Mouse (Mus musculus): ENCODE data around the gene Slc41a1. TPM values are rescaled to one million over a fixed set of nuclear protein-coding genes. Genes with fewer than 3 reads are reported as not detected.

The Slc41a1 gene
- polyA plus RNA-seq (2014; fragmentation: Nextera tagmentation; extraction: Ambion mirVana) = 9.2 and 10.9 TPM in 2 replicates

DNA sequence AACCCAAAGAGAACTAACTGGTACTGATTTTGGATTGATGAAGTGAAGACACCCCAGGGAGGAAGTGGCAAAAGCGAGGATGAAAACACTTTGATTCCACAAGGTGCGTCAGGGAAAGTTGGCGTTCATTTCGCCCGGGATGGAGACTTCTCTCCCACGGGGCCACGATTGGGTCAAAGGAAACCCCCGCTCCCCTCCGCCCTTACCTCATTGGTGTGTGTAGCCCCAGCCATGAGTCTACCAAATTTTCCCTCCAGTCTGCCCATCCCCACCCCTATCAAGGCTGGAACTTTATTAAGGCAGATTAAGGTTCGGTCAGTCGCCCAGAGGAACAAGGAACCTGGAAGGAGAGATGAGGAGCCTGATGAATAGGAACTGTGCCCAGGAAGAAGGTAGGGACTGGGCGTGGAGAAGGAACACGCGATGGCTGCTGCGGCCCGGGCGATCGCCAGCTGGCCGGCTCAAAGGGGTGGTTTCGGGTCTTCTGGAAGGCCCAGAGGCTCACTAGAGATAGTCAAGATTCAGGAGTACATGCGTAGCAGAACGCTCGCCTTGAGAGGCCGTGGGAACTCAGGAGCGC, at the start of gene Slc41a1:
Gene Slc41a1 (plus strand): TSS at position 287 of the 580 bp plus-strand sequence.
- Histone ChIP-seq H3K36me3 (replicated peaks; ENCODE audit: control insufficient read depth, insufficient read depth, low read depth, low read length) (no peaks in the 10 kb centered on the region), H3K4me3 (ENCODE audit: low read depth, low read length) (peak within 1 kb of the TSS; percentile 84), H3K9me3 (replicated peaks; ENCODE audit: control insufficient read depth, low read length) (no peaks in the 10 kb centered on the region), H3K4me2 (ENCODE audit: low read depth, low read length) (peak within 1 kb of the TSS; percentile 80), H3K27me3 (ENCODE audit: control insufficient read depth, insufficient read depth, low read length) (no peaks in the 10 kb centered on the region), H3K4me1 (ENCODE audit: control insufficient read depth, insufficient read depth, low read length) (no peaks in the 10 kb centered on the region), H3K27ac (replicated peaks; ENCODE audit: low read depth, low read length) (peak within 1 kb of the TSS; percentile 52), H3K9ac (replicated peaks; ENCODE audit: low read length) (peak within 1 kb of the TSS; percentile 85)
- peak; percentile 68 for ATAC-seq (replicated peaks; ENCODE audit: insufficient number of reproducible peaks, low FRiP score, low TSS enrichment, low read depth)
- 2% methylated on average over 21 of the region's 25 CpGs for WGBS
- DNase-seq (ENCODE audit: low spot score) = no peak

GRCm38 (mm10) chr1:131794591-131794990, 32.7 kb upstream of the Slc41a1 start:
- no peaks in the 10 kb centered on the region for H3K36me3 ChIP-seq (replicated peaks; ENCODE audit: control insufficient read depth, insufficient read depth, low read depth, low read length)
- 22% methylated on average over 3 of the region's 3 CpGs for WGBS
- no peak overlapping the region for H3K27ac ChIP-seq (replicated peaks; ENCODE audit: low read depth, low read length)
- DNase-seq (ENCODE audit: low spot score) (peak; percentile 78), ATAC-seq (replicated peaks; ENCODE audit: insufficient number of reproducible peaks, low FRiP score, low TSS enrichment, low read depth) (no peak)
- H3K27me3 ChIP-seq (ENCODE audit: control insufficient read depth, insufficient read depth, low read length) = no peaks in the 10 kb centered on the region
- H3K9ac ChIP-seq (replicated peaks; ENCODE audit: low read length) = no peak overlapping the region
- no peaks in the 10 kb centered on the region for H3K4me1 ChIP-seq (ENCODE audit: control insufficient read depth, insufficient read depth, low read length)
- no peak overlapping the region for H3K4me3 ChIP-seq (ENCODE audit: low read depth, low read length)
- no peaks in the 10 kb centered on the region for H3K9me3 ChIP-seq (replicated peaks; ENCODE audit: control insufficient read depth, low read length)
- no peak overlapping the region for H3K4me2 ChIP-seq (ENCODE audit: low read depth, low read length)

GRCm38 (mm10) chr1:131795171-131795570, 32.1 kb upstream of the Slc41a1 start:
- Histone ChIP-seq H3K4me1 (ENCODE audit: control insufficient read depth, insufficient read depth, low read length) (no peaks in the 10 kb centered on the region), H3K27me3 (ENCODE audit: control insufficient read depth, insufficient read depth, low read length) (no peaks in the 10 kb centered on the region), H3K4me3 (ENCODE audit: low read depth, low read length) (no peak overlapping the region), H3K27ac (replicated peaks; ENCODE audit: low read depth, low read length) (no peak overlapping the region), H3K36me3 (replicated peaks; ENCODE audit: control insufficient read depth, insufficient read depth, low read depth, low read length) (no peaks in the 10 kb centered on the region), H3K4me2 (ENCODE audit: low read depth, low read length) (no peak overlapping the region), H3K9me3 (replicated peaks; ENCODE audit: control insufficient read depth, low read length) (no peaks in the 10 kb centered on the region), H3K9ac (replicated peaks; ENCODE audit: low read length) (no peak overlapping the region)
- no peak for DNase-seq (ENCODE audit: low spot score)
- ATAC-seq (replicated peaks; ENCODE audit: insufficient number of reproducible peaks, low FRiP score, low TSS enrichment, low read depth) = no peak
- WGBS = 79% methylated on average over 3 of the region's 3 CpGs

- Histone ChIP-seq H3K27ac (replicated peaks; ENCODE audit: low read depth, low read length) (no peak within 1 kb of the TSS), H3K36me3 (replicated peaks; ENCODE audit: control insufficient read depth, insufficient read depth, low read depth, low read length) (no peaks in the 10 kb centered on the region)
- 5% methylated on average over 26 of the region's 26 CpGs for WGBS
Observed at GRCm38 (mm10) chr1:131797202-131797909, 29.9 kb upstream of the Slc41a1 start, which contains the start of gene Pm20d1. Pm20d1 (plus strand) TSS chr1:131797381.

GRCm38 (mm10) chr1:131800001-131800400, 27.3 kb upstream of the Slc41a1 start:
- no peak overlapping the region for H3K4me2 ChIP-seq (ENCODE audit: low read depth, low read length)
- H3K27me3 ChIP-seq (ENCODE audit: control insufficient read depth, insufficient read depth, low read length) = no peaks in the 10 kb centered on the region
- no peak overlapping the region for H3K9ac ChIP-seq (replicated peaks; ENCODE audit: low read length)
- H3K4me1 ChIP-seq (ENCODE audit: control insufficient read depth, insufficient read depth, low read length) = no peaks in the 10 kb centered on the region
- H3K4me3 ChIP-seq (ENCODE audit: low read depth, low read length) = no peak overlapping the region
- DNase-seq (ENCODE audit: low spot score) (no peak), ATAC-seq (replicated peaks; ENCODE audit: insufficient number of reproducible peaks, low FRiP score, low TSS enrichment, low read depth) (no peak)
- no peak overlapping the region for H3K27ac ChIP-seq (replicated peaks; ENCODE audit: low read depth, low read length)
- H3K36me3 ChIP-seq (replicated peaks; ENCODE audit: control insufficient read depth, insufficient read depth, low read depth, low read length) = no peaks in the 10 kb centered on the region
- no peaks in the 10 kb centered on the region for H3K9me3 ChIP-seq (replicated peaks; ENCODE audit: control insufficient read depth, low read length)
- 53% methylated on average over 1 of the region's 1 CpGs for WGBS

More at GRCm38 (mm10) chr1:131797202-131797909, 29.9 kb upstream of the Slc41a1 start, which contains the start of gene Pm20d1:
- H3K27me3 ChIP-seq (ENCODE audit: control insufficient read depth, insufficient read depth, low read length) = no peaks in the 10 kb centered on the region
- peak; percentile 38 for DNase-seq (ENCODE audit: low spot score)
- peak; percentile 65; the same call in 1 of the 2 replicates for ATAC-seq (replicated peaks; ENCODE audit: insufficient number of reproducible peaks, low FRiP score, low TSS enrichment, low read depth)
- H3K9me3 ChIP-seq (replicated peaks; ENCODE audit: control insufficient read depth, low read length) = no peaks in the 10 kb centered on the region
- peak within 1 kb of the TSS; percentile 15 for H3K4me3 ChIP-seq (ENCODE audit: low read depth, low read length)
- peak within 1 kb of the TSS; percentile 37 for H3K4me2 ChIP-seq (ENCODE audit: low read depth, low read length)
- H3K4me1 ChIP-seq (ENCODE audit: control insufficient read depth, insufficient read depth, low read length) = no peaks in the 10 kb centered on the region
- peak within 1 kb of the TSS; percentile 33 for H3K9ac ChIP-seq (replicated peaks; ENCODE audit: low read length)

- no peak for ATAC-seq (replicated peaks; ENCODE audit: insufficient number of reproducible peaks, low FRiP score, low TSS enrichment, low read depth)
- Histone ChIP-seq H3K9ac (replicated peaks; ENCODE audit: low read length) (no peak overlapping the region), H3K9me3 (replicated peaks; ENCODE audit: control insufficient read depth, low read length) (no peaks in the 10 kb centered on the region), H3K36me3 (replicated peaks; ENCODE audit: control insufficient read depth, insufficient read depth, low read depth, low read length) (no peaks in the 10 kb centered on the region), H3K27ac (replicated peaks; ENCODE audit: low read depth, low read length) (no peak overlapping the region), H3K4me2 (ENCODE audit: low read depth, low read length) (no peak overlapping the region), H3K27me3 (ENCODE audit: control insufficient read depth, insufficient read depth, low read length) (no peaks in the 10 kb centered on the region), H3K4me3 (ENCODE audit: low read depth, low read length) (no peak overlapping the region), H3K4me1 (ENCODE audit: control insufficient read depth, insufficient read depth, low read length) (no peaks in the 10 kb centered on the region)
- 90% methylated on average over 8 of the region's 8 CpGs for WGBS
- no peak for DNase-seq (ENCODE audit: low spot score)
Observed at GRCm38 (mm10) chr1:131801071-131801470, 26.2 kb upstream of the Slc41a1 start.

GRCm38 (mm10) chr1:131802652-131803051, 24.6 kb upstream of the Slc41a1 start:
- WGBS = 86% methylated on average over 5 of the region's 5 CpGs
- H3K27me3 ChIP-seq (ENCODE audit: control insufficient read depth, insufficient read depth, low read length) = no peaks in the 10 kb centered on the region

GRCm38 (mm10) chr1:131804166-131804565, 23.1 kb upstream of the Slc41a1 start:
- no peak overlapping the region for H3K9ac ChIP-seq (replicated peaks; ENCODE audit: low read length)
- H3K9me3 ChIP-seq (replicated peaks; ENCODE audit: control insufficient read depth, low read length) = no peaks in the 10 kb centered on the region
- H3K27me3 ChIP-seq (ENCODE audit: control insufficient read depth, insufficient read depth, low read length) = no peaks in the 10 kb centered on the region
- 86% methylated on average over 3 of the region's 3 CpGs for WGBS
- no peaks in the 10 kb centered on the region for H3K4me1 ChIP-seq (ENCODE audit: control insufficient read depth, insufficient read depth, low read length)
- no peak for DNase-seq (ENCODE audit: low spot score)
- H3K4me3 ChIP-seq (ENCODE audit: low read depth, low read length) = no peak overlapping the region
- H3K4me2 ChIP-seq (ENCODE audit: low read depth, low read length) = no peak overlapping the region
- ATAC-seq (replicated peaks; ENCODE audit: insufficient number of reproducible peaks, low FRiP score, low TSS enrichment, low read depth) = no peak
- no peak overlapping the region for H3K27ac ChIP-seq (replicated peaks; ENCODE audit: low read depth, low read length)
- no peaks in the 10 kb centered on the region for H3K36me3 ChIP-seq (replicated peaks; ENCODE audit: control insufficient read depth, insufficient read depth, low read depth, low read length)

More at GRCm38 (mm10) chr1:131802652-131803051, 24.6 kb upstream of the Slc41a1 start:
- Histone ChIP-seq H3K9ac (replicated peaks; ENCODE audit: low read length) (no peak overlapping the region), H3K9me3 (replicated peaks; ENCODE audit: control insufficient read depth, low read length) (no peaks in the 10 kb centered on the region), H3K4me1 (ENCODE audit: control insufficient read depth, insufficient read depth, low read length) (no peaks in the 10 kb centered on the region), H3K4me3 (ENCODE audit: low read depth, low read length) (no peak overlapping the region), H3K27ac (replicated peaks; ENCODE audit: low read depth, low read length) (no peak overlapping the region), H3K36me3 (replicated peaks; ENCODE audit: control insufficient read depth, insufficient read depth, low read depth, low read length) (no peaks in the 10 kb centered on the region), H3K4me2 (ENCODE audit: low read depth, low read length) (no peak overlapping the region)
- ATAC-seq (replicated peaks; ENCODE audit: insufficient number of reproducible peaks, low FRiP score, low TSS enrichment, low read depth) (no peak), DNase-seq (ENCODE audit: low spot score) (no peak)
